Mouse (Mus musculus): Measurements from ENCODE around the gene Fahd1.

DNA sequence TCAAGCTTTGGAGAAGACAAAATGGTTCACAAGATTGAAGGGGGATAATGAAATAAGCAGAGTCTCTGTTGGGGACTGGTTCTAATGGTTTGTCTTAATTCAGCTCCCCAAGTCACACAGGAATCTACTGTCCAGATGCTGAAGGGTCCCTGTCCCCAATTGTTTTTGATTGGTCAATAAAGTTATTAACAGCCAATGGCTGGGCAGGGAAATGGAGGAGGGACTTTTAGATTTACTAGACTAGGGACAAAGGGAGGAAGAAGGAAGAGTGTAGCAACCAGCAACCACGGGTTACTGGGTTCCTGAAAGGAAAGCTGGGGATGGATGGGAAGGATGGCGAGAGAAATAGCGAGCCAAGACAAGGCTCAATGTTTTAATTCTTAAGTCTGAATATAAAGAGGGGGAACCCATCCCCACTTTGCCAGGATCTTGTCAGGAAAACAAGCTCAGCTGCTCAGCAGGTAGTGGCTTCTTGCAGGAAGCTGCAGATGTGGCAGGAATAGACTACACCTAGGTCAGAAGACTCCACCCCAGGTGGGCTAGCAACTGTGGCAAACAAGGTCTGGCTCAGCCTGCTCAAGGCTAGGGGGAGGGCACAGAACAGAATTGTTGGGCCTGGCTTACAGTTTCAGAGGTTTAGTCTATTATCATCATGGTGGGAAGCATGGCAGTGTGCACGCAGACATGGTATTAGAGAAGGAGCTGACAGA lies 23.7 kb upstream of the Fahd1 start:
- no peak for TF ChIP-seq MYOG (IDR thresholded peaks at IDR 0.05; ENCODE audit: control insufficient read depth, extremely low read depth, insufficient read length)
- TF ChIP-seq CTCF (IDR thresholded peaks at IDR 0.05; ENCODE audit: control insufficient read depth, insufficient read depth, insufficient read length), result no peak
